Mouse (Mus musculus) kidney, adult 2 months (tissue): ENCODE results near the gene Pbxip1.

Experiments used
- CTCF ChIP-seq: fragments of 200-500 bp; conservative IDR thresholded peaks from 2 replicates; pipeline ENCODE4 v1.5.1; 2011; ENCODE audit warnings: low read depth, mild to moderate bottlenecking, control low read depth, low read length, moderate library complexity, mixed read lengths; ENCODE audit not compliant: insufficient read depth, insufficient read length
- POLR2A ChIP-seq: fragments of 200-500 bp; IDR thresholded peaks from one replicate; pipeline ENCODE4 v1.6.1; 2011; ENCODE audit warnings: low read depth, low read length, control low read depth

DNA sequence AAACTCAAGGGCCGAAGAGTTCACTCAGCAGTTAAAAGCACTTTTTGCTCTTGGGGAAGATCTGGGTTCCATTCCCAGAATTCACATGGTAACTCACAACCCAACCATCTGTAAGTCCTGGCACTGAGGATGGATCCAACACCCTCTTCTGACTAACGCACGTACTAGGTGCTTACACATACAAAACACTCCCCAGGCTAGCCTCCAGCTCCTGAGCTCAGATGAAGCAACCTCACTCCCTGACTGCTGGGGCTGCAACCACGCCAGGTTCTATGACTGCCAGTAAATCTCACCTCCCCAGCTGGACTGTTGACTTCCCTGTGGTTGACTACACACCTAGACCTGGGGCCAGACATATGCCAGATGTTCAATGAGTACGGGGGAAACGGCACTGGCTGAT, 29.6 kb upstream of the Pbxip1 start:
- TF ChIP-seq CTCF (no peak), POLR2A (no peak)
